Mouse (Mus musculus) liver (tissue): ENCODE results near the gene Hoxd11.

Experiments
- DNase-seq: peaks from one replicate; pipeline ENCODE4 v3.0.0-alpha.2; 2020; ENCODE audit warnings: mixed read lengths

Gene Hoxd11

GRCm38 (mm10) chr2:74666411-74666810 is 12.9 kb upstream of the Hoxd11 start:
- DNase-seq: no peak

GRCm38 (mm10) chr2:74667191-74667841 is 12.0 kb upstream of the Hoxd11 start:
- no peak for DNase-seq

GRCm38 (mm10) chr2:74667842-74668357 is 11.5 kb upstream of the Hoxd11 start, which contains the start of gene Hoxd13:
Gene Hoxd13 (plus strand): TSS chr2:74668310.
- DNase-seq: no peak

- DNase-seq: no peak
Observed at GRCm38 (mm10) chr2:74668370-74669229, 10.8 kb upstream of the Hoxd11 start.

GRCm38 (mm10) chr2:74669230-74669578 is 10.2 kb upstream of the Hoxd11 start:
- DNase-seq: no peak

- DNase-seq: no peak
Observed at GRCm38 (mm10) chr2:74669650-74670235, 9.6 kb upstream of the Hoxd11 start.

- no peak for DNase-seq
Observed at GRCm38 (mm10) chr2:74670632-74671188, 8.6 kb upstream of the Hoxd11 start.

- no peak for DNase-seq
Observed at GRCm38 (mm10) chr2:74671847-74672246, 7.5 kb upstream of the Hoxd11 start.

- DNase-seq: peak; percentile 54
Observed at GRCm38 (mm10) chr2:74672481-74673362, 6.6 kb upstream of the Hoxd11 start.

GRCm38 (mm10) chr2:74673835-74674425 is 5.4 kb upstream of the Hoxd11 start:
- DNase-seq: no peak

GRCm38 (mm10) chr2:74674881-74675665 is 4.3 kb upstream of the Hoxd11 start, which contains the start of gene Hoxd12:
Gene Hoxd12 (plus strand): TSS chr2:74675013.
- no peak for DNase-seq

GRCm38 (mm10) chr2:74675666-74676282 is 3.6 kb upstream of the Hoxd11 start:
- no peak for DNase-seq

GRCm38 (mm10) chr2:74676376-74677052 is 2.8 kb upstream of the Hoxd11 start:
- no peak for DNase-seq

GRCm38 (mm10) chr2:74677106-74677505 is 2.3 kb upstream of the Hoxd11 start:
- no peak for DNase-seq

- no peak for DNase-seq
Observed at GRCm38 (mm10) chr2:74679596-74679971, 227 bp downstream of the Hoxd11 start.

GRCm38 (mm10) chr2:74679980-74680379 is 623 bp downstream of the Hoxd11 start:
- DNase-seq: no peak

- DNase-seq: no peak
Observed at GRCm38 (mm10) chr2:74680561-74681398, 1.4 kb downstream of the Hoxd11 start.

GRCm38 (mm10) chr2:74681594-74682531 is 2.5 kb downstream of the Hoxd11 start:
- DNase-seq: no peak
